Mouse (Mus musculus) CH12.LX (cell line): ENCODE results near the gene Gramd2. TPM values are rescaled to one million over a fixed set of nuclear protein-coding genes. Genes with fewer than 3 reads are reported as not detected.

Source experiments
- DNase-seq: peaks from one replicate; pipeline ENCODE4 v3.0.0-alpha.2; 2013; ENCODE audit errors: extremely low read depth
- H3K27ac ChIP-seq: 2 replicates; pipeline ENCODE4 v1.5.1; 2012; ENCODE audit warnings: low read depth, mild to moderate bottlenecking, control low read depth, moderate library complexity; ENCODE audit not compliant: insufficient read depth
- H3K27me3 ChIP-seq: replicated peaks from 2 replicates; pipeline ENCODE3; 2012; ENCODE audit warnings: inconsistent platforms
- H3K36me3 ChIP-seq, 2 experiments: replicated peaks in 1 of 2; 2 replicates each; pipeline versions ENCODE3 to v1.6.1; 2012; ENCODE audit warnings: inconsistent platforms in 1 of 2, low read length in 1 of 2, mild to moderate bottlenecking in 1 of 2, mixed read lengths in 1 of 2, moderate library complexity in 1 of 2; ENCODE audit not compliant: control insufficient read depth in 1 of 2, insufficient read depth in 1 of 2
- H3K4me1 ChIP-seq, 2 experiments: 2 replicates each; pipeline ENCODE4 v1.6.1; 2012; ENCODE audit warnings: inconsistent platforms in 1 of 2, moderate library complexity in 1 of 2; ENCODE audit not compliant: insufficient read depth in 2 of 2, control insufficient read depth in 1 of 2
- H3K4me2 ChIP-seq: 2 replicates; pipeline ENCODE4 v1.6.1; 2012; ENCODE audit warnings: low read depth, mild to moderate bottlenecking, control low read depth; ENCODE audit not compliant: poor library complexity, insufficient read depth, severe bottlenecking
- H3K4me3 ChIP-seq, 3 experiments: fragments of 150-350 bp in 1 of 3; sonication (generic) in 1 of 3; replicated peaks in 1 of 3; 2 replicates each; pipeline versions ENCODE3 to v1.5.1; 2011 to 2012; ENCODE audit warnings: low read depth in 2 of 3, low read length in 2 of 3, mild to moderate bottlenecking in 2 of 3, moderate library complexity in 2 of 3, control low read depth in 1 of 3, improper control_type of control experiment in 1 of 3, inconsistent platforms in 1 of 3, mixed read lengths in 1 of 3; ENCODE audit not compliant: poor library complexity in 1 of 3
- H3K79me2 ChIP-seq: replicated peaks from 2 replicates; pipeline ENCODE4 v1.6.1; 2012; ENCODE audit warnings: mild to moderate bottlenecking, moderate library complexity; ENCODE audit not compliant: control insufficient read depth, poor library complexity, insufficient read depth, severe bottlenecking; ENCODE audit errors: extremely low read depth
- H3K9ac ChIP-seq: 2 replicates; pipeline ENCODE4 v1.6.1; 2012; ENCODE audit warnings: low read depth, mild to moderate bottlenecking, control low read depth, moderate library complexity; ENCODE audit not compliant: insufficient read depth
- H3K9me3 ChIP-seq: replicated peaks from 2 replicates; pipeline ENCODE3; 2012; ENCODE audit warnings: low read length, inconsistent platforms, mixed read lengths
- CHD1 ChIP-seq: IDR thresholded peaks from 2 replicates; pipeline ENCODE4 v1.6.1; 2012; ENCODE audit warnings: low read depth, low read length, improper control_type of control experiment, inconsistent platforms
- CHD2 ChIP-seq: IDR thresholded peaks from 2 replicates; pipeline ENCODE4 v1.6.1; 2011; ENCODE audit warnings: low read length, improper control_type of control experiment
- E2F4 ChIP-seq: IDR thresholded peaks from 2 replicates; pipeline ENCODE4 v1.6.1; 2011; ENCODE audit warnings: low read depth, low read length, improper control_type of control experiment; ENCODE audit not compliant: insufficient replicate concordance
- ELF1 ChIP-seq: IDR thresholded peaks from 2 replicates; pipeline ENCODE4 v1.6.1; 2014; ENCODE audit warnings: low read depth, mild to moderate bottlenecking, inconsistent platforms, low read length, improper control_type of control experiment
- ETS1 ChIP-seq: conservative IDR thresholded peaks from 2 replicates; pipeline ENCODE4 v1.6.1; 2012; ENCODE audit warnings: low read depth, mild to moderate bottlenecking, inconsistent platforms, low read length, improper control_type of control experiment, moderate library complexity
- HCFC1 ChIP-seq: IDR thresholded peaks from 2 replicates; pipeline ENCODE4 v1.6.1; 2012; ENCODE audit warnings: low read depth, mild to moderate bottlenecking, inconsistent platforms, low read length, improper control_type of control experiment
- JUN ChIP-seq: IDR thresholded peaks from 2 replicates; pipeline ENCODE4 v1.6.1; 2011; ENCODE audit warnings: low read depth, mild to moderate bottlenecking, low read length, improper control_type of control experiment, moderate library complexity; ENCODE audit not compliant: insufficient read depth
- KAT2A ChIP-seq: IDR thresholded peaks from 2 replicates; pipeline ENCODE4 v1.6.1; 2012; ENCODE audit warnings: low read length, improper control_type of control experiment, inconsistent platforms; ENCODE audit not compliant: insufficient replicate concordance
- MAX ChIP-seq: IDR thresholded peaks from 2 replicates; pipeline ENCODE4 v1.6.1; 2011; ENCODE audit warnings: low read length, improper control_type of control experiment
- MAZ ChIP-seq: IDR thresholded peaks from 2 replicates; pipeline ENCODE4 v1.6.1; 2012; ENCODE audit warnings: low read depth, mild to moderate bottlenecking, inconsistent platforms, low read length, improper control_type of control experiment, moderate library complexity
- MXI1 ChIP-seq: IDR thresholded peaks from 2 replicates; pipeline ENCODE4 v1.6.1; 2011; ENCODE audit warnings: mild to moderate bottlenecking, low read depth, low read length, improper control_type of control experiment
- NELFE ChIP-seq: IDR thresholded peaks from 2 replicates; pipeline ENCODE4 v1.6.1; 2011; ENCODE audit warnings: low read depth, low read length, improper control_type of control experiment
- POLR2AphosphoS2 ChIP-seq: IDR thresholded peaks from 2 replicates; pipeline ENCODE4 v1.6.1; 2011; ENCODE audit warnings: low read depth, low read length, improper control_type of control experiment
- RAD21 ChIP-seq: IDR thresholded peaks from 2 replicates; pipeline ENCODE4 v1.6.1; 2011; ENCODE audit warnings: low read depth, mild to moderate bottlenecking, low read length, improper control_type of control experiment, moderate library complexity
- SMC3 ChIP-seq: IDR thresholded peaks from 2 replicates; pipeline ENCODE4 v1.6.1; 2011; ENCODE audit warnings: low read depth, low read length, improper control_type of control experiment
- TBP ChIP-seq: conservative IDR thresholded peaks from 2 replicates; pipeline ENCODE4 v1.6.1; 2011; ENCODE audit warnings: low read depth, low read length, improper control_type of control experiment
- UBTF ChIP-seq: IDR thresholded peaks from 2 replicates; pipeline ENCODE4 v1.6.1; 2012; ENCODE audit warnings: low read depth, mild to moderate bottlenecking, inconsistent platforms, low read length, improper control_type of control experiment, moderate library complexity
- USF1 ChIP-seq: IDR thresholded peaks from 2 replicates; pipeline ENCODE4 v1.6.1; 2014; ENCODE audit warnings: low read depth, mild to moderate bottlenecking, inconsistent platforms, low read length, improper control_type of control experiment
- ZC3H11A ChIP-seq: IDR thresholded peaks from 2 replicates; pipeline ENCODE4 v1.6.1; 2012; ENCODE audit warnings: low read depth, mild to moderate bottlenecking, inconsistent platforms, low read length, improper control_type of control experiment
- ZKSCAN1 ChIP-seq: IDR thresholded peaks from 2 replicates; pipeline ENCODE4 v1.6.1; 2012; ENCODE audit warnings: low read depth, inconsistent platforms, low read length, improper control_type of control experiment, borderline replicate concordance
- ZNF384 ChIP-seq: IDR thresholded peaks from 2 replicates; pipeline ENCODE4 v1.6.1; 2012; ENCODE audit warnings: low read depth, low read length, improper control_type of control experiment, inconsistent platforms
- dilution Hi-C: fragments of 300-500 bp; cut with MboI; formaldehyde crosslinking; loops from 2 replicates; pipeline ENCODE4 v1.14.3; 2020; ENCODE audit warnings: low sequenced_read_pairs; ENCODE audit not compliant: extremely low pct_unique_long_range_greater_than_20kb, extremely low pct_ligation_motif_present
- in situ Hi-C: fragments of 300-500 bp; cut with MboI; formaldehyde crosslinking; loops from 3 replicates; pipeline ENCODE4 v1.14.3; 2019; ENCODE audit warnings: low sequenced_read_pairs, low pct_ligation_motif_present, low pct_unique_long_range_greater_than_20kb, mixed read lengths
- polyA plus RNA-seq: library from polyadenylated mRNA; unstranded; fragments of >175 nt; gene quantifications from 2 replicates; pipeline ENCODE4 v1.2.1, GENCODE M21; 2012; ENCODE audit warnings: low read depth; ENCODE audit not compliant: insufficient read length
- total RNA-seq, 2 experiments: library from RNA; depleted of rRNA; stranded (reverse); fragments of 300-350 nt in 1 of 2; fragments of >200 nt in 1 of 2; gene quantifications; 2 replicates each; pipeline ENCODE4 v1.2.3; 2012 to 2014

The Gramd2 gene
- total and polyA plus RNA-seq, 3 experiments: 0.61 TPM; not detected in 2

- no peaks in the 10 kb centered on the region for H3K27me3 ChIP-seq
- no peak overlapping the region for H3K27ac ChIP-seq
- no peaks in the 10 kb centered on the region for H3K9me3 ChIP-seq
- peaks cover 0 to 24% of the 10 kb centered on the region in 2 experiments; a peak in 2 of 4 replicates for H3K4me1 ChIP-seq
- TF ChIP-seq MAX (no peak), TBP (no peak), POLR2AphosphoS2 (no peak; the same call in none of the 2 replicates), RAD21 (no peak)
- H3K79me2 ChIP-seq: peaks cover 39% of the 10 kb centered on the region
- H3K4me3 ChIP-seq: no peak overlapping the region
- in situ Hi-C loops: loop anchor here (5.0 kb wide), 1 partner anchor 40 kb away; no protein-coding TSS in a partner anchor
- no peak for DNase-seq
- no peak overlapping the region for H3K9ac ChIP-seq
- H3K4me2 ChIP-seq: no peak overlapping the region
- dilution Hi-C loops: no loop called here
- peaks cover 81 to 97% of the 10 kb centered on the region in 2 experiments for H3K36me3 ChIP-seq
Observed at GRCm38 (mm10) chr9:59666813-59667212, 13.1 kb upstream of the Gramd2 start.

GRCm38 (mm10) chr9:59667250-59667649, 12.7 kb upstream of the Gramd2 start:
- Histone ChIP-seq H3K36me3 (peaks cover 82 to 97% of the 10 kb centered on the region in 2 experiments), H3K79me2 (peaks cover 35% of the 10 kb centered on the region), H3K4me2 (no peak overlapping the region), H3K9me3 (no peaks in the 10 kb centered on the region), H3K9ac (no peak overlapping the region), H3K27ac (no peak overlapping the region), H3K4me1 (peaks cover 0 to 20% of the 10 kb centered on the region in 2 experiments; a peak in 2 of 4 replicates), H3K27me3 (no peaks in the 10 kb centered on the region), H3K4me3 (no peak overlapping the region)
- TF ChIP-seq ZKSCAN1: no peak
- TF ChIP-seq ZC3H11A: no peak
- no peak for TF ChIP-seq NELFE
- TF ChIP-seq E2F4: no peak
- TF ChIP-seq ZNF384: no peak
- TF ChIP-seq JUN: no peak
- no peak for TF ChIP-seq MXI1
- no peak for TF ChIP-seq ETS1
- TF ChIP-seq USF1: no peak
- no peak for TF ChIP-seq SMC3
- no peak for TF ChIP-seq HCFC1
- no peak for TF ChIP-seq MAX
- no peak for TF ChIP-seq MAZ
- no peak for TF ChIP-seq ELF1
- no peak for TF ChIP-seq UBTF
- no peak for TF ChIP-seq CHD1
- no peak for TF ChIP-seq KAT2A
- no peak for TF ChIP-seq CHD2
- TF ChIP-seq RAD21: no peak
- in situ Hi-C loops (loop anchor here (5.0 kb wide), 1 partner anchor 40 kb away; no protein-coding TSS in a partner anchor), dilution Hi-C loops (no loop called here)
- no peak for DNase-seq
